Mouse (Mus musculus) E14TG2a.4 (cell line): ENCODE measurements around the gene Wipf3.

Experiments
- CTCF ChIP-seq: conservative IDR thresholded peaks from 2 replicates; pipeline ENCODE4 v1.5.1; 2014; ENCODE audit warnings: low read length
- POU5F1 ChIP-seq: IDR thresholded peaks from 2 replicates; pipeline ENCODE4 v1.6.1; 2014; ENCODE audit warnings: low read length, borderline replicate concordance

DNA sequence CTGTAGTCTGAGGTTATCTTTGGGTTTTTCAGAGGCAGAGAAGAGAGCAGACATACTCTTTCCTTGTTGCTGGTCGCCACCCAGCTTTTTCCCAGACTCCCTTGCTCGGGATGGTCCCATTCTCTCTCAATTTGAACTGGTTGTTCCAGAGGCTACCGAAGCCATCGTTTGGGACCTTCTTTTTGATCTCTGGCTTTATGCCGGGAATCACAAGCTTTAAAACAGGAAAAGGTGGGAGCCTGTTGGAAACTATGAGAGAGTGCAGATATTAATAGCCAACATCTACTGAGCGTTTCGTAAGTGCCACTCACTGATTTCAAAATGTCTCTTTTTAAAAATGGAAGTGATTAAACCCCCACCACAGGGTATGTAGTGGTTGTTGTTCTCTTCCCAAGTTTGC lies 42.5 kb downstream of the Wipf3 start:
- TF ChIP-seq CTCF (no peak), POU5F1 (no peak)
